Mouse (Mus musculus) adrenal gland, postnatal 10 days (tissue): Measurements from ENCODE around the gene Parp3. TPM values are rescaled to one million over a fixed set of nuclear protein-coding genes. Genes with fewer than 3 reads are reported as not detected.

ENCODE experiments used
- DNase-seq: peaks from one replicate; pipeline ENCODE4 v3.0.0; 2021; ENCODE audit warnings: mixed read lengths
- total RNA-seq, 2 experiments: library from RNA; stranded (reverse); gene quantifications; 2 replicates each; pipeline ENCODE4 v1.2.3; 2021

Gene Parp3
- total RNA-seq, 2 experiments from 2014 or later = 14.4 to 28.6 TPM

GRCm38 (mm10) chr9:106428719-106429220 lies 48.0 kb downstream of the Parp3 start:
- DNase-seq = no peak

GRCm38 (mm10) chr9:106421865-106422160 lies 54.9 kb downstream of the Parp3 start:
- DNase-seq = peak; percentile 90

GRCm38 (mm10) chr9:106421033-106421864 lies 55.5 kb downstream of the Parp3 start:
- no peak for DNase-seq

- no peak for DNase-seq
Measured at GRCm38 (mm10) chr9:106420608-106421007, 56.1 kb downstream of the Parp3 start.

Other genes with a start within 250 kb of the Parp3 start
- 1,000 to 10,000 TPM in 1 of 2 experiments, 100 to 1,000 TPM in 1; 940 to 1,609 TPM for gene Alas1, start 228.3 kb downstream of the Parp3 start, total RNA-seq
- 1 to 10 TPM; 7.3 to 8.8 TPM for gene Poc1a, start 195.9 kb downstream of the Parp3 start, total RNA-seq
- gene Dusp7, start 108.3 kb downstream of the Parp3 start, total RNA-seq = 10 to 100 TPM; 21.0 to 26.1 TPM
- 100 to 1,000 TPM; 485 to 490 TPM for gene Rpl29, start 47.5 kb downstream of the Parp3 start, total RNA-seq
- 10 to 100 TPM; 21.3 to 23.1 TPM for gene Acy1, start 38.6 kb downstream of the Parp3 start, total RNA-seq
- 10 to 100 TPM; 30.7 to 32.6 TPM for gene Abhd14b, start 29.5 kb downstream of the Parp3 start, total RNA-seq
- 10 to 100 TPM; 20.6 to 24.6 TPM for gene Abhd14a, start 29.3 kb downstream of the Parp3 start, total RNA-seq
- 10 to 100 TPM; 28.6 to 42.5 TPM for gene Pcbp4, start 23.7 kb downstream of the Parp3 start, total RNA-seq
- gene Gpr62, start 11.0 kb downstream of the Parp3 start, total RNA-seq = under 1 TPM; 0.27 to 0.48 TPM
- 10 to 100 TPM; 25.9 to 37.0 TPM for gene Rrp9, start 986 bp downstream of the Parp3 start, total RNA-seq
- not detected for gene Iqcf1, start 23.0 kb upstream of the Parp3 start, total RNA-seq
- not detected for gene Iqcf5, start 37.6 kb upstream of the Parp3 start, total RNA-seq
- not detected for gene Iqcf3, start 84.7 kb upstream of the Parp3 start, total RNA-seq
- gene Iqcf4, start 94.0 kb upstream of the Parp3 start, total RNA-seq = not detected
- not detected for gene Iqcf6, start 149.6 kb upstream of the Parp3 start, total RNA-seq
- not detected for gene Grm2, start 179.1 kb upstream of the Parp3 start, total RNA-seq
- 10 to 100 TPM; 76.4 to 79.0 TPM for gene Tex264, start 209.0 kb upstream of the Parp3 start, total RNA-seq